Mouse (Mus musculus) midbrain, embryonic 16.5 days (tissue): ENCODE data around the gene 8030411F24Rik. TPM values are rescaled to one million over a fixed set of nuclear protein-coding genes. Genes with fewer than 3 reads are reported as not detected.
"Not testable (repeated sequence)": the region's sequence is repeated elsewhere in the genome, so short reads cannot be mapped to it uniquely, and the experiment has no call there.

Source experiments
- ATAC-seq: fragments of 200-750 bp; cut with Nextera tagmentation; 2 replicates; pipeline ENCODE4 v1.8.0; 2017; ENCODE audit warnings: moderate TSS enrichment
- H3K27ac ChIP-seq: fragments of 300-500 bp; sonication (generic); 2 replicates; pipeline ENCODE4 v1.5.1; 2014; ENCODE audit warnings: mild to moderate bottlenecking, low read length, mixed read lengths
- H3K27me3 ChIP-seq: fragments of 300-500 bp; sonication (generic); 2 replicates; pipeline ENCODE4 v1.6.1; 2014; ENCODE audit warnings: low read depth, low read length, mixed read lengths; ENCODE audit not compliant: control insufficient read depth, insufficient read depth
- H3K36me3 ChIP-seq: fragments of 300-500 bp; sonication (generic); 2 replicates; pipeline ENCODE4 v1.6.1; 2014; ENCODE audit warnings: mild to moderate bottlenecking, low read length, moderate library complexity, mixed read lengths; ENCODE audit not compliant: control insufficient read depth, insufficient read depth
- H3K4me1 ChIP-seq: fragments of 300-500 bp; sonication (generic); 2 replicates; pipeline ENCODE4 v1.6.1; 2014; ENCODE audit warnings: mild to moderate bottlenecking, low read length, mixed read lengths; ENCODE audit not compliant: control insufficient read depth, insufficient read depth
- H3K4me2 ChIP-seq: fragments of 300-500 bp; sonication (generic); 2 replicates; pipeline ENCODE4 v1.6.1; 2014; ENCODE audit warnings: mild to moderate bottlenecking, low read length, mixed read lengths
- H3K4me3 ChIP-seq: fragments of 300-500 bp; sonication (generic); 2 replicates; pipeline ENCODE4 v1.5.1; 2014; ENCODE audit warnings: low read depth, mild to moderate bottlenecking, low read length, moderate library complexity, mixed read lengths
- H3K9ac ChIP-seq: fragments of 300-500 bp; sonication (generic); 2 replicates; pipeline ENCODE4 v1.6.1; 2014; ENCODE audit warnings: low read depth, low read length, mixed read lengths
- H3K9me3 ChIP-seq: fragments of 300-500 bp; sonication (generic); replicated peaks from 2 replicates; pipeline ENCODE4 v1.6.1; 2014; ENCODE audit warnings: mild to moderate bottlenecking, low read length, mixed read lengths; ENCODE audit not compliant: control insufficient read depth, poor library complexity, severe bottlenecking
- WGBS: fragments of 180-500 bp; shearing (Covaris S2); extraction: QIAGEN DNeasy Blood & Tissue Kit; methylation state at CpG from one replicate; pipeline ENCODE4 v1.1.7; 2014; 5-methylcytosine and 5-hydroxymethylcytosine counted together
- polyA plus RNA-seq: library from polyadenylated mRNA; unstranded; fragments of >200 nt; fragmentation: Nextera tagmentation; extraction: Ambion mirVana; gene quantifications from 2 replicates; pipeline ENCODE4 v1.2.1, GENCODE M21; 2015

8030411F24Rik gene
- polyA plus RNA-seq, 1 experiment from 2014 or later: not detected

GRCm38 (mm10) chr2:148771397-148771796 is 10.4 kb upstream of the 8030411F24Rik start, which contains the start of gene Cst11:
Cst11 (minus strand) TSS chr2:148771497.
- not testable (repeated sequence) for H3K27me3 ChIP-seq, H3K4me3 ChIP-seq, H3K4me2 ChIP-seq, ATAC-seq, H3K36me3 ChIP-seq, H3K9ac ChIP-seq, H3K4me1 ChIP-seq, H3K9me3 ChIP-seq, H3K27ac ChIP-seq
- WGBS: 83% methylated on average over 4 of the region's 4 CpGs

- H3K36me3 ChIP-seq: no peaks in the 10 kb centered on the region
- ATAC-seq: no peak
- 95% methylated on average over 6 of the region's 6 CpGs for WGBS
- no peaks in the 10 kb centered on the region for H3K4me1 ChIP-seq
- no peak within 1 kb of the TSS for H3K9ac ChIP-seq
- H3K4me2 ChIP-seq: no peak within 1 kb of the TSS
- no peaks in the 10 kb centered on the region for H3K9me3 ChIP-seq
- H3K27me3 ChIP-seq: no peaks in the 10 kb centered on the region
- H3K27ac ChIP-seq: no peak within 1 kb of the TSS
- no peak within 1 kb of the TSS for H3K4me3 ChIP-seq
These were observed 7.3 kb downstream of the 8030411F24Rik start, which contains the start of gene Cst12 for GRCm38 (mm10) chr2:148789142-148789541. Cst12 (plus strand) TSS chr2:148789361.

GRCm38 (mm10) chr2:148798485-148798884 is 16.7 kb downstream of the 8030411F24Rik start, which contains the start of gene Cst8:
Cst8 (plus strand) TSS chr2:148798785.
- H3K4me1 ChIP-seq: no peaks in the 10 kb centered on the region
- no peaks in the 10 kb centered on the region for H3K36me3 ChIP-seq
- no peak for ATAC-seq
- no peaks in the 10 kb centered on the region for H3K9me3 ChIP-seq
- WGBS: 93% methylated on average over 1 of the region's 1 CpGs
- H3K27me3 ChIP-seq: no peaks in the 10 kb centered on the region
- H3K27ac ChIP-seq: no peak within 1 kb of the TSS
- H3K4me3 ChIP-seq: no peak within 1 kb of the TSS
- no peak within 1 kb of the TSS for H3K9ac ChIP-seq
- H3K4me2 ChIP-seq: no peak within 1 kb of the TSS

DNA sequence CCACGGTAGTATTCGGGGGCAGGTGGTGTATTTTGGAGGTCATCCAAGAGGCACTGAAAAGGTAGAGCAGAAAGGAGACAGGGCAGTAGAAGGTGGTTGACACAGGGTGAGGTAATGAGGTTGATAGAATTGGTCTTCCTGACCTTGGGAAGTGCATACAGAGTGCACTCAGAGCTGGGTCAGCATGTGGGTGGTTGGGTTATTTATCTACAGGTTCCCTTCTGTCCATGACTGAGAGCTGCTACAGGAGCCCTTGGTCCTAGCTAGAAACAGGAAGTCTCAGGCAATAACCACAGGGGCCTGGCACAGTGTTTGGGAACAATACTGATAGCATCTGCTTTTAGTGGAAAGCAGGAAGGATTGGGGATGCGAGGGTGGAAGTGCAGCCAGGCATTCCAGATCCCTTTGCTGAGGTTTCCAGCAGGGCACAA is 19.7 kb downstream of the 8030411F24Rik start:
- Histone ChIP-seq H3K27me3 (no peaks in the 10 kb centered on the region), H3K9ac (no peak overlapping the region), H3K4me1 (no peaks in the 10 kb centered on the region), H3K27ac (no peak overlapping the region), H3K36me3 (no peaks in the 10 kb centered on the region), H3K4me2 (no peak overlapping the region), H3K4me3 (no peak overlapping the region), H3K9me3 (no peaks in the 10 kb centered on the region)
- WGBS: 71% methylated on average over 3 of the region's 3 CpGs
- ATAC-seq: no peak

- Histone ChIP-seq H3K4me1 (no peaks in the 10 kb centered on the region), H3K27ac (no peak overlapping the region), H3K9ac (no peak overlapping the region), H3K9me3 (no peaks in the 10 kb centered on the region), H3K4me3 (no peak overlapping the region), H3K27me3 (no peaks in the 10 kb centered on the region), H3K4me2 (no peak overlapping the region), H3K36me3 (no peaks in the 10 kb centered on the region)
- ATAC-seq: no peak
- 84% methylated on average over 6 of the region's 6 CpGs for WGBS
These were observed 24.9 kb downstream of the 8030411F24Rik start for GRCm38 (mm10) chr2:148806696-148807095.

DNA sequence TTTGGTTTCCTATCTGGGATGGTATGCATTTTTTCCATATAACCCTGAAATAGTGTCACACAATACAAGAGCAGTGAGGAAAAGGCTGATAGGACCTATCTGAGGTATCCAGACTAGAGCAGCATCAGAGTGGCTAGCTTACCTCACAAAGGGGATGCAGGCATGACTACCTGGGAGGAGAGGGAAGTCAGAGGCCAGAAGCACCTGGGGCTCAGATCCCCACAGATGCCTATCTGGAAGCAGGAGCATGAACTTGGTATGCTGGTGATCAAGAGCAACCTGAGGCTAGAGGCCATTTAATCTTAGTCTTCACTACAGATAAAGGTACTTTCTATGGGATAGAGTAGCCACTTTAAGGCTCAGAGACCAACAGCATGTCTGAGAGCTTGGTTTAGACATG is 38.1 kb downstream of the 8030411F24Rik start, which contains the start of gene Cst13:
TSS of gene Cst13 (plus strand) at position 173 of the 400 bp plus-strand sequence.
- Histone ChIP-seq H3K9ac (no peak within 1 kb of the TSS), H3K27me3 (no peaks in the 10 kb centered on the region), H3K4me1 (no peaks in the 10 kb centered on the region), H3K36me3 (no peaks in the 10 kb centered on the region), H3K9me3 (no peaks in the 10 kb centered on the region), H3K27ac (no peak within 1 kb of the TSS), H3K4me3 (no peak within 1 kb of the TSS), H3K4me2 (no peak within 1 kb of the TSS)
- no peak for ATAC-seq

- Histone ChIP-seq H3K9ac (no peak overlapping the region), H3K36me3 (no peaks in the 10 kb centered on the region), H3K27ac (no peak overlapping the region), H3K9me3 (no peaks in the 10 kb centered on the region), H3K4me2 (no peak overlapping the region), H3K27me3 (no peaks in the 10 kb centered on the region), H3K4me3 (no peak overlapping the region), H3K4me1 (no peaks in the 10 kb centered on the region)
- WGBS: 70% methylated on average over 1 of the region's 1 CpGs
- ATAC-seq: no peak
These were observed 44.2 kb downstream of the 8030411F24Rik start for GRCm38 (mm10) chr2:148825986-148826385.

- H3K9ac ChIP-seq: no peak within 1 kb of the TSS
- no peak within 1 kb of the TSS for H3K4me3 ChIP-seq
- H3K27ac ChIP-seq: no peak within 1 kb of the TSS
- no peak for ATAC-seq
- no peaks in the 10 kb centered on the region for H3K27me3 ChIP-seq
- WGBS: 70% methylated on average over 4 of the region's 4 CpGs
- no peak within 1 kb of the TSS for H3K4me2 ChIP-seq
- no peaks in the 10 kb centered on the region for H3K9me3 ChIP-seq
- no peaks in the 10 kb centered on the region for H3K4me1 ChIP-seq
- no peaks in the 10 kb centered on the region for H3K36me3 ChIP-seq
These were observed 53.1 kb downstream of the 8030411F24Rik start, which contains the start of gene Cst9 for GRCm38 (mm10) chr2:148834912-148835311. Cst9 (plus strand) TSS chr2:148835147.
